Mouse (Mus musculus) T-helper 2 cell (primary cell): Measurements from ENCODE around the gene Mrps21.
"Not testable (repeated sequence)": the region's sequence is repeated elsewhere in the genome, so short reads cannot be mapped to it uniquely, and the experiment has no call there.

Experiments
- in situ Hi-C: fragments of 300-600 bp; cut with MboI, MseI; formaldehyde crosslinking; loops from one replicate; pipeline ENCODE4 v1.15.1; 2025; ENCODE audit warnings: high pct_unique_total_duplicates

Gene Mrps21

GRCm38 (mm10) chr3:95871392-95871867 lies at the start of gene Mrps21:
TSS of gene Mrps21 (minus strand) at chr3:95871519.
- in situ Hi-C loops, result no loop called here

- in situ Hi-C loops, result not testable (repeated sequence)
Measured at GRCm38 (mm10) chr3:95920532-95920931, 49.2 kb upstream of the Mrps21 start.

- in situ Hi-C loops, result no loop called here
Measured at GRCm38 (mm10) chr3:95916760-95917159, 45.4 kb upstream of the Mrps21 start.

- in situ Hi-C loops, result no loop called here
Measured at GRCm38 (mm10) chr3:95914706-95915105, 43.4 kb upstream of the Mrps21 start.

GRCm38 (mm10) chr3:95907613-95908012 lies 36.3 kb upstream of the Mrps21 start:
- in situ Hi-C loops, result no loop called here

GRCm38 (mm10) chr3:95906860-95907259 lies 35.5 kb upstream of the Mrps21 start:
- in situ Hi-C loops, result no loop called here

- in situ Hi-C loops, result no loop called here
Measured at GRCm38 (mm10) chr3:95905940-95906492, 34.7 kb upstream of the Mrps21 start.

- in situ Hi-C loops, result no loop called here
Measured at GRCm38 (mm10) chr3:95905146-95905939, 34.0 kb upstream of the Mrps21 start.

GRCm38 (mm10) chr3:95904568-95904967 lies 33.2 kb upstream of the Mrps21 start, which contains the start of gene Car14:
TSS of gene Car14 (minus strand) at chr3:95904691.
- in situ Hi-C loops, result no loop called here

- in situ Hi-C loops, result no loop called here
Measured at GRCm38 (mm10) chr3:95903753-95904502, 32.6 kb upstream of the Mrps21 start.

- in situ Hi-C loops, result no loop called here
Measured at GRCm38 (mm10) chr3:95902643-95903042, 31.3 kb upstream of the Mrps21 start.

GRCm38 (mm10) chr3:95902373-95902625 lies 31.0 kb upstream of the Mrps21 start:
- in situ Hi-C loops, result no loop called here

- in situ Hi-C loops, result no loop called here
Measured at GRCm38 (mm10) chr3:95901616-95902372, 30.5 kb upstream of the Mrps21 start.

- in situ Hi-C loops, result no loop called here
Measured at GRCm38 (mm10) chr3:95899800-95900524, 28.6 kb upstream of the Mrps21 start.

- in situ Hi-C loops, result not testable (repeated sequence)
Measured at GRCm38 (mm10) chr3:95895501-95895900, 24.2 kb upstream of the Mrps21 start.

GRCm38 (mm10) chr3:95894317-95895160 lies 23.2 kb upstream of the Mrps21 start:
- in situ Hi-C loops, result no loop called here

- in situ Hi-C loops, result not testable (repeated sequence)
Measured at GRCm38 (mm10) chr3:95893606-95894316, 22.4 kb upstream of the Mrps21 start, which contains the start of gene Aph1a. TSS of gene Aph1a (plus strand) at chr3:95893969.

GRCm38 (mm10) chr3:95893126-95893525 lies 21.8 kb upstream of the Mrps21 start:
- in situ Hi-C loops, result no loop called here
